Mouse (Mus musculus) layer of hippocampus, adult 8-10 months (tissue): ENCODE measurements around the gene Eps8l1. TPM values are rescaled to one million over a fixed set of nuclear protein-coding genes. Genes with fewer than 3 reads are reported as not detected.

Experiments
- DNase-seq, 2 experiments: peaks; one replicate each; pipeline ENCODE4 v3.0.0; 2022; ENCODE audit warnings: low spot score in 2 of 2
- total RNA-seq, 4 experiments: library from RNA; stranded (reverse); gene quantifications; 2 replicates each; pipeline ENCODE4 v1.2.4; 2022

Gene Eps8l1
- total RNA-seq, 4 experiments from 2014 or later, result 6.1 to 9.1 (median 6.2) TPM

- DNase-seq, result peak; percentile 45 to 57
Observed at GRCm38 (mm10) chr7:4478021-4478795, 17.7 kb downstream of the Eps8l1 start.

GRCm38 (mm10) chr7:4478796-4479291 lies 18.4 kb downstream of the Eps8l1 start:
- DNase-seq, result no peak

- no peak for DNase-seq
Observed at GRCm38 (mm10) chr7:4479674-4480073, 19.2 kb downstream of the Eps8l1 start.

GRCm38 (mm10) chr7:4482281-4482680 lies 21.8 kb downstream of the Eps8l1 start:
- no peak for DNase-seq

- DNase-seq, result no peak
Observed at GRCm38 (mm10) chr7:4491308-4491707, 30.8 kb downstream of the Eps8l1 start.

GRCm38 (mm10) chr7:4492284-4493224 lies 32.1 kb downstream of the Eps8l1 start:
- no peak for DNase-seq

GRCm38 (mm10) chr7:4493991-4494390 lies 33.5 kb downstream of the Eps8l1 start:
- DNase-seq, result no peak

- no peak for DNase-seq
Observed at GRCm38 (mm10) chr7:4496468-4496867, 36.0 kb downstream of the Eps8l1 start.

- DNase-seq, result no peak
Observed at GRCm38 (mm10) chr7:4497271-4497903, 36.9 kb downstream of the Eps8l1 start.

- no peak for DNase-seq
Observed at GRCm38 (mm10) chr7:4498251-4498650, 37.8 kb downstream of the Eps8l1 start.

GRCm38 (mm10) chr7:4499034-4499433 lies 38.6 kb downstream of the Eps8l1 start:
- DNase-seq, result no peak

- peak; percentile 47 to 49 for DNase-seq
Observed at GRCm38 (mm10) chr7:4500892-4501471, 40.5 kb downstream of the Eps8l1 start.

GRCm38 (mm10) chr7:4501558-4502397 lies 41.3 kb downstream of the Eps8l1 start, which contains the start of gene Ppp1r12c:
Gene Ppp1r12c, minus strand, starts transcription at chr7:4501680.
- peak; percentile 93 to 95 for DNase-seq

- peak; percentile 62 to 71 for DNase-seq
Observed at GRCm38 (mm10) chr7:4502421-4503090, 42.1 kb downstream of the Eps8l1 start.

- DNase-seq, result no peak
Observed at GRCm38 (mm10) chr7:4503100-4503499, 42.6 kb downstream of the Eps8l1 start.

GRCm38 (mm10) chr7:4503858-4504257 lies 43.4 kb downstream of the Eps8l1 start:
- no peak for DNase-seq

- DNase-seq, result no peak
Observed at GRCm38 (mm10) chr7:4504646-4505435, 44.4 kb downstream of the Eps8l1 start.

- no peak for DNase-seq
Observed at GRCm38 (mm10) chr7:4507220-4507619, 46.7 kb downstream of the Eps8l1 start.
